Mouse (Mus musculus) heart, embryonic 14.5 days (tissue): Measurements from ENCODE around the gene Grasp. TPM values are rescaled to one million over a fixed set of nuclear protein-coding genes. Genes with fewer than 3 reads are reported as not detected.

ENCODE experiments used
- ATAC-seq: fragments of 200-750 bp; cut with Nextera tagmentation; 2 replicates; pipeline ENCODE4 v1.8.0; 2017; ENCODE audit warnings: low read depth, moderate TSS enrichment; ENCODE audit not compliant: insufficient number of reproducible peaks, insufficient read depth, low FRiP score
- H3K27ac ChIP-seq, 2 experiments: fragments of 200-500 bp in 1 of 2; fragments of 300-500 bp in 1 of 2; sonication (generic) in 1 of 2; replicated peaks in 1 of 2; 2 replicates each; pipeline ENCODE4 v1.5.1; 2012 to 2014; ENCODE audit warnings: low read depth in 2 of 2, low read length in 2 of 2, control low read depth in 1 of 2, mild to moderate bottlenecking in 1 of 2, mixed read lengths in 1 of 2; ENCODE audit not compliant: control insufficient read depth in 1 of 2, insufficient read depth in 1 of 2
- H3K27me3 ChIP-seq: fragments of 300-500 bp; sonication (generic); 2 replicates; pipeline ENCODE4 v1.6.1; 2014; ENCODE audit warnings: mild to moderate bottlenecking, low read length, control low read depth; ENCODE audit not compliant: control insufficient read depth, insufficient read depth
- H3K36me3 ChIP-seq: fragments of 300-500 bp; sonication (generic); 2 replicates; pipeline ENCODE4 v1.6.1; 2014; ENCODE audit warnings: mild to moderate bottlenecking, control low read depth, low read length, mixed read lengths; ENCODE audit not compliant: control insufficient read depth, insufficient read depth
- H3K4me1 ChIP-seq, 2 experiments: fragments of 200-500 bp in 1 of 2; fragments of 300-500 bp in 1 of 2; sonication (generic) in 1 of 2; 2 replicates each; pipeline ENCODE4 v1.6.1; 2012 to 2014; ENCODE audit warnings: low read length in 2 of 2, control low read depth in 1 of 2, mixed read lengths in 1 of 2; ENCODE audit not compliant: control insufficient read depth in 2 of 2, insufficient read depth in 2 of 2
- H3K4me2 ChIP-seq: fragments of 300-500 bp; sonication (generic); 2 replicates; pipeline ENCODE4 v1.6.1; 2014; ENCODE audit warnings: mild to moderate bottlenecking, low read length
- H3K4me3 ChIP-seq, 2 experiments: fragments of 200-500 bp in 1 of 2; fragments of 300-500 bp in 1 of 2; sonication (generic) in 1 of 2; 2 replicates each; pipeline ENCODE4 v1.5.1; 2012 to 2014; ENCODE audit warnings: low read length in 2 of 2, mild to moderate bottlenecking in 2 of 2, control low read depth in 1 of 2, low read depth in 1 of 2, moderate library complexity in 1 of 2; ENCODE audit not compliant: control insufficient read depth in 1 of 2, insufficient read depth in 1 of 2
- H3K9ac ChIP-seq: fragments of 300-500 bp; sonication (generic); 2 replicates; pipeline ENCODE4 v1.6.1; 2014; ENCODE audit warnings: mild to moderate bottlenecking, low read length
- H3K9me3 ChIP-seq: fragments of 300-500 bp; sonication (generic); 2 replicates; pipeline ENCODE4 v1.6.1; 2016; ENCODE audit warnings: low read length, control low read depth; ENCODE audit not compliant: control insufficient read depth
- WGBS: fragments of 180-500 bp; shearing (Covaris S2); extraction: QIAGEN DNeasy Blood & Tissue Kit; methylation state at CpG from one replicate; pipeline ENCODE4 v1.1.7; 2014; 5-methylcytosine and 5-hydroxymethylcytosine counted together
- microRNA-seq: library from miRNA; unstranded; fragments of <30 nt; microRNA quantifications from one replicate; pipeline ENCODE4, GENCODE M21; 2016
- polyA plus RNA-seq: library from polyadenylated mRNA; unstranded; fragments of >200 nt; fragmentation: Nextera tagmentation; extraction: Ambion mirVana; gene quantifications from 2 replicates; pipeline ENCODE4 v1.2.1, GENCODE M21; 2014

The Grasp gene
- polyA plus RNA-seq, 1 experiment from 2014 or later = 5.5 TPM

DNA sequence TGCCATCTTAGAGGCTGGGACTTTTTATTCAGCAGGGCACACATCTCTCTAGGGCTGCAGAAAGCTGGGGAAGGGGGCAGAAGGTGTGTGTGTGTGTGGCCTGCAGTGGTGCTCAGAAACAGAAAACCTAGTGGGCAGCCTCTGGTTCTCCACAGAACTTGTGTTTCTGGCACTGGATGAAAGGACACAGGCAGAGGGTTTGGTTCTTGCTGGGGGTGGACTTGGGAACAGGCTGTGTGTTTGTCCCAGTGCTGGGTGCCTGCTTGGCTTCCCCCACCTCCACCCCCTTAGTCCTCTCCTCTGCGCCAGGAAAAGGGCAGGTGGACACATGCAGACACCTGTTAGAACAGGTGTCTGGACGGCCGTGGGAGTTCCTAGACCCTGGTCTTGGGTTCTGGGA, 47.1 kb downstream of the Grasp start:
- H3K4me2 ChIP-seq = no peak overlapping the region
- H3K27ac ChIP-seq = no peak overlapping the region
- H3K9me3 ChIP-seq = no peaks in the 10 kb centered on the region
- H3K36me3 ChIP-seq = peaks cover 52% of the 10 kb centered on the region
- H3K4me1 ChIP-seq = peaks cover 11 to 18% of the 10 kb centered on the region in 2 experiments
- no peak overlapping the region for H3K9ac ChIP-seq
- WGBS = 70% methylated on average over 3 of the region's 3 CpGs
- no peaks in the 10 kb centered on the region for H3K27me3 ChIP-seq
- H3K4me3 ChIP-seq = no peak overlapping the region
- no peak for ATAC-seq

DNA sequence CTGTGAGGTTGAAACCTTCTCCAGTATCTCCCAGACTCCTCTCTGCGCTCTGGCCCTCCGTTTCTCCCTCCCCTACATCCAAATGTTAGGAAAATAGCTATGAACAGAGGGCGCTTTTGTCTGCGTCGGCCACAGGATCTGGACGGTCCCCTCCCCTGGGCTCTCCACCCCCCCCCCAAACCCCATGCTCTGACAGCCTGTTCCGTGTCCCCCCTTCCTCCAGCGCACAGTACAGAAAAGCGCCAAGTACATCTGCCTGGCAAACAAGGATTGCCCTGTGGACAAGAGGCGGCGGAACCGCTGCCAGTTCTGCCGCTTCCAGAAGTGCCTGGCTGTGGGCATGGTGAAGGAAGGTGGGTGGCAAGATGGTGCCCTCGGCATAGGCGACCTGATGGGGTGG, 47.5 kb downstream of the Grasp start:
- no peak overlapping the region for H3K4me2 ChIP-seq
- WGBS = 93% methylated on average over 15 of the region's 15 CpGs
- no peak overlapping the region for H3K9ac ChIP-seq
- peaks cover 52% of the 10 kb centered on the region for H3K36me3 ChIP-seq
- H3K27ac ChIP-seq = no peak overlapping the region
- ATAC-seq = no peak
- H3K4me1 ChIP-seq = peaks cover 9 to 15% of the 10 kb centered on the region in 2 experiments; a peak in 3 of 4 replicates
- no peaks in the 10 kb centered on the region for H3K9me3 ChIP-seq
- no peak overlapping the region for H3K4me3 ChIP-seq
- no peaks in the 10 kb centered on the region for H3K27me3 ChIP-seq

DNA sequence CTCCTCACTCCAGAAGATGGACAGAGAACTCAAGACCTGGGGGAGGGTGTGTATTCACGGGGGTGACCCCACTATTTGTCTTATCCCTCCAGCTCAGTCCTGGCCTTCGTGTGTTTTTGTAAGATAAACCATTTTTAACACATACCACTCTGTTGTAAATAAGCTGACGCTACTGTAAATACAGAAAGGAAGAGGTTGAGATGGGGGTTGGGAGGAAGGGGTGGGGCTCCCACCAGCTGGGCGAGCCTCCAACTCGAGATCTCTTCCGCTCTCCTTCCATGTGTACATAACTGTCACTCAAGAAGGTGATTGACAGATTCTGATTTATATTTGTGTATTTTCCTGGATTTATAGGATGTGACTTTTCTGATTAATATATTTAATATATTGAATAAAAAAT, 50.4 kb downstream of the Grasp start:
- Histone ChIP-seq H3K27me3 (no peaks in the 10 kb centered on the region), H3K27ac (no peak overlapping the region), H3K9ac (no peak overlapping the region), H3K9me3 (no peaks in the 10 kb centered on the region), H3K36me3 (peaks cover 52% of the 10 kb centered on the region), H3K4me2 (no peak overlapping the region), H3K4me1 (peaks cover 5 to 6% of the 10 kb centered on the region in 2 experiments; a peak in 3 of 4 replicates), H3K4me3 (no peak overlapping the region)
- no peak for ATAC-seq
- WGBS = 59% methylated on average over 6 of the region's 6 CpGs

DNA sequence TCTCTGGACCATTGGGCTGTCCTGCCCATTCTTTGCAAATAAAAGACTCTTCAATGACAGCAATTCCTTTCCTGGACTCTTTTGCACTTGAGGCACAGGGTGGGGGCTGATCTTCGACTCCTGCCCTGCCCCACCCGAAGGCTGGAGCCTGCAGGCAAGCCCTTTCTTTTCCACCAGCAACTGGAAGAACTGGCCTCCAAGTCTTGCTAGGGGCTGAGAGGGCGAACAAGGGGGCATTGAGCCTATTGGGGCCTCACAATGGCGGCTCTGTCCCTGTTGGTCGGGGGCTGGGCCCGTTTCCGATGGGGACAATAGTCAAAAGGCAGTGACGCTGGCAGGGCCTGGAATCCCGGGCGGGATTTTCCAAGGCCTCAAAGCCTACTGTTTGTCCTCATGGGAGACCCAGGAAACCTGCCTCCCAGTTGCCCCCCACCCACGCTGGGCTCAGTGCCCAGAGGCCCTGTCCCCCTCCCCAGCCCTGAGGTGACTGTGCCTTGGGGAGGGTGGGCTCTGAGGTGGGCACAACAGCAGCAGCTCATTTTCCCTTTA, 53.4 kb downstream of the Grasp start:
- no peak overlapping the region for H3K27ac ChIP-seq
- no peak overlapping the region for H3K9ac ChIP-seq
- H3K9me3 ChIP-seq = no peaks in the 10 kb centered on the region
- H3K4me1 ChIP-seq = peaks cover 3 to 5% of the 10 kb centered on the region in 2 experiments; a peak in 2 of 4 replicates
- H3K27me3 ChIP-seq = no peaks in the 10 kb centered on the region
- no peak overlapping the region for H3K4me2 ChIP-seq
- no peak for ATAC-seq
- H3K4me3 ChIP-seq = no peak overlapping the region
- H3K36me3 ChIP-seq = peaks cover 26% of the 10 kb centered on the region
- WGBS = 75% methylated on average over 11 of the region's 11 CpGs

DNA sequence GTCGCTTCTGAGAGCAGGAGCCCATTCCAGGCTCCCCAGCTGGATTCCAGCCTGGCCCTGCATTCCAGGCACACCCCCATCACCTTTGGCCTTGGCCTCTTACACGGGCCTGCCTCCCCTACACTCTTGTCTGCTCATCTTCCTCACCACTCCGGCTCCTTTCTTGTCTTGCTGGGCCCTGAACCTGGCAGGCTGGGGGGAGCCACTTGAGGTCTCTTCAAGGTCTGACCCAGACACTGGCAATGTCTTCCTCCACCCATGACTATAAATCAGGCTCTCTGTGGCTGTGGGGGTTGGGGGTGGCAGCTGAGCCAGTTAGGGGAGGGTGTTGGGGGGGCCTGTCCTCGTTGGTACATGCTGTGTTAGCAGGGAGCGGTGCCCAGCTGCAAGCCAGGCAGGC, 54.6 kb downstream of the Grasp start:
- Histone ChIP-seq H3K4me3 (no peak overlapping the region), H3K4me1 (peaks cover 3 to 5% of the 10 kb centered on the region in 2 experiments; a peak in 2 of 4 replicates), H3K36me3 (peaks cover 15% of the 10 kb centered on the region), H3K27ac (no peak overlapping the region), H3K9ac (no peak overlapping the region), H3K27me3 (no peaks in the 10 kb centered on the region), H3K4me2 (no peak overlapping the region), H3K9me3 (no peaks in the 10 kb centered on the region)
- no peak for ATAC-seq
- 51% methylated on average over 5 of the region's 5 CpGs for WGBS

DNA sequence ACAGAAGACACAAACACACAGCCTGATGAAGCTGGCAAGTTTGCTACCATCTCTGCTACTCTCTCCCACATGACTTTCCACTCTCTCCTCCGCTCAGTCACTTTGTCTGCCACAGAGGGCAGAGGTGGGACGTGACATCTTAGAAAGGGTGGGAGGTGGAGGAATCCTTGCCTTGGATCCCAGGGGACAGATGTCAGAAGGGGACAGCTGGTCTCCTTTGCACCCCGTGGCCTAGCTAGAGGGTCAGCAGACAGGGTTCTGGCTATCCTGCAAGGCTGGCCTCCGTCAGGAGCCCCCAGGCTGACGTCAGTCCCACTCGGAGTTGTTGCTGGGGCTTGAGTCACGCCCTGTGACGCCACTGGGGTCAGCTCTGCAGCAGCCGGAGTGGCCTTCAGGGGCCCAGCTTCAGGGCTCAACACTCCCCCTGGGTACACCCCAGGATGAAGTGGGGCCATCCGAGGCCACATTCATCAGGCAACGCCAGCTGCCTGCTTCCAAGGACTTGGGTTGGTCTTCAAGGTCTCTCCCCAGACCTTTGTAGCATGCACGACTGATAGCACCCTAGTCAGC, 55.5 kb downstream of the Grasp start:
- WGBS = 47% methylated on average over 12 of the region's 12 CpGs
- H3K9me3 ChIP-seq = no peaks in the 10 kb centered on the region
- no peaks in the 10 kb centered on the region for H3K27me3 ChIP-seq
- peaks cover 3 to 6% of the 10 kb centered on the region in 2 experiments; a peak in 2 of 4 replicates for H3K4me1 ChIP-seq
- peaks cover 5% of the 10 kb centered on the region for H3K36me3 ChIP-seq
- no peak overlapping the region for H3K27ac ChIP-seq
- H3K4me2 ChIP-seq = no peak overlapping the region
- H3K9ac ChIP-seq = no peak overlapping the region
- no peak for ATAC-seq
- H3K4me3 ChIP-seq = no peak overlapping the region

Small RNAs within 50 kb of the gene (microRNA-seq; reads per million reads assigned to microRNA genes)
- not detected for gene Mir6962

Other genes starting within 250 kb of the Grasp start
- gene Gm47841, start 176.8 kb upstream of the Grasp start, polyA plus RNA-seq = not detected in 2 replicates
- gene Fignl2, start 145.6 kb upstream of the Grasp start, polyA plus RNA-seq = 0.20 and 0.26 TPM in 2 replicates
- gene Ankrd33, start 108.4 kb upstream of the Grasp start, polyA plus RNA-seq = not detected in 2 replicates
- 5.8 and 8.1 TPM in 2 replicates for gene Acvrl1, start 95.7 kb upstream of the Grasp start, polyA plus RNA-seq
- 7.3 and 8.7 TPM in 2 replicates for gene Acvr1b, start 50.1 kb upstream of the Grasp start, polyA plus RNA-seq
- 6.0 and 6.6 TPM in 2 replicates for gene Nr4a1, start 30.1 kb downstream of the Grasp start, polyA plus RNA-seq
- 49.5 and 50.4 TPM in 2 replicates for gene Atg101, start 60.1 kb downstream of the Grasp start, polyA plus RNA-seq
- 0.85 and 1.8 TPM in 2 replicates for gene 6030408B16Rik, start 69.0 kb downstream of the Grasp start, polyA plus RNA-seq
- 6.9 and 8.0 TPM in 2 replicates for gene Krt80, start 146.0 kb downstream of the Grasp start, polyA plus RNA-seq
- 10.0 and 13.7 TPM in 2 replicates for gene Krt7, start 186.9 kb downstream of the Grasp start, polyA plus RNA-seq
- not detected in 2 replicates for gene Krt87, start 214.6 kb downstream of the Grasp start, polyA plus RNA-seq
- gene Krt88, start 223.6 kb downstream of the Grasp start, polyA plus RNA-seq = not detected in 2 replicates
- gene Krt81, start 239.6 kb downstream of the Grasp start, polyA plus RNA-seq = not detected in 2 replicates
- gene Krt86, start 249.3 kb downstream of the Grasp start, polyA plus RNA-seq = not detected in 2 replicates